Mouse (Mus musculus) heart, embryonic 12.5 days (tissue): Measurements from ENCODE around the gene Tcl1b1. TPM values are rescaled to one million over a fixed set of nuclear protein-coding genes. Genes with fewer than 3 reads are reported as not detected.
"Not testable (repeated sequence)": the region's sequence is repeated elsewhere in the genome, so short reads cannot be mapped to it uniquely, and the experiment has no call there.

Source experiments
- ATAC-seq: fragments of 200-750 bp; cut with Nextera tagmentation; 2 replicates; pipeline ENCODE4 v1.8.0; 2017; ENCODE audit warnings: moderate TSS enrichment, moderate library complexity; ENCODE audit not compliant: insufficient number of reproducible peaks, low FRiP score
- H3K27ac ChIP-seq: fragments of 300-500 bp; sonication (generic); 2 replicates; pipeline ENCODE4 v1.5.1; 2016; ENCODE audit warnings: mild to moderate bottlenecking, moderate library complexity; ENCODE audit not compliant: poor library complexity, severe bottlenecking
- H3K27me3 ChIP-seq: fragments of 300-500 bp; sonication (generic); replicated peaks from 2 replicates; pipeline ENCODE4 v1.6.1; 2016; ENCODE audit warnings: mild to moderate bottlenecking, moderate library complexity
- H3K36me3 ChIP-seq: fragments of 300-500 bp; sonication (generic); 2 replicates; pipeline ENCODE4 v1.6.1; 2016; ENCODE audit warnings: mild to moderate bottlenecking, moderate library complexity
- H3K4me1 ChIP-seq: fragments of 300-500 bp; sonication (generic); replicated peaks from 2 replicates; pipeline ENCODE4 v1.6.1; 2016; ENCODE audit warnings: mild to moderate bottlenecking
- H3K4me2 ChIP-seq: fragments of 300-500 bp; sonication (generic); 2 replicates; pipeline ENCODE4 v1.6.1; 2016; ENCODE audit warnings: mild to moderate bottlenecking, moderate library complexity
- H3K4me3 ChIP-seq: fragments of 300-500 bp; sonication (generic); 2 replicates; pipeline ENCODE4 v1.5.1; 2016; ENCODE audit warnings: mild to moderate bottlenecking
- H3K9ac ChIP-seq: fragments of 300-500 bp; sonication (generic); 2 replicates; pipeline ENCODE4 v1.6.1; 2016; ENCODE audit warnings: mild to moderate bottlenecking, moderate library complexity
- H3K9me3 ChIP-seq: fragments of 300-500 bp; sonication (generic); replicated peaks from 2 replicates; pipeline ENCODE4 v1.6.1; 2016; ENCODE audit warnings: mild to moderate bottlenecking, moderate library complexity
- WGBS: fragments of 180-500 bp; shearing (Covaris S2); methylation state at CpG from one replicate; pipeline ENCODE4 v1.1.7; 2016; 5-methylcytosine and 5-hydroxymethylcytosine counted together
- polyA plus RNA-seq: library from polyadenylated mRNA; unstranded; fragments of >200 nt; fragmentation: Nextera tagmentation; extraction: Ambion mirVana; gene quantifications from 2 replicates; pipeline ENCODE4 v1.2.1, GENCODE M21; 2016

The Tcl1b1 gene
- polyA plus RNA-seq: not detected in 2 replicates

DNA sequence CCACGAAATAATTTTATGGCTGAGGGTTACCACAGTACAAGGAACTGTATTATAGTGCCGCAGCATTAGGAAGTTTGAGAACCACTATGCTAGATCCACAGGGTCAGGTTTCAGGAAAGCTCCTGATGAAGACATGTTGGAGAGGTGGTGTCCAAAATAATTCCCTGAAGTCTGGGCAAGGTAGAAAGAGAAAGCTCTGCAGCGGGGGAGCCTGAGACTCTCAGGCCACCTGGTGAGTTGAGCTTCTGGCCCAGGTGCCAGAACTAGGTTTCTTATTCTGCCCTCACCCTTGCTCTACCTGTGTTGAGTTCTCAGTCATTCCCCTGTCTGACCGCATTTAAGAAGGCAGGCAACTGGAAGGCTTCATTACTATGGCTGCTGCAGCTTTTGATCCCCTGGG, at the start of gene Tcl1b1:
Tcl1b1 (plus strand) TSS at position 301 of the 400 bp plus-strand sequence.
- Histone ChIP-seq H3K27me3 (no peaks in the 10 kb centered on the region), H3K4me3 (no peak within 1 kb of the TSS), H3K9ac (no peak within 1 kb of the TSS), H3K4me1 (no peaks in the 10 kb centered on the region), H3K27ac (no peak within 1 kb of the TSS), H3K36me3 (no peaks in the 10 kb centered on the region), H3K4me2 (no peak within 1 kb of the TSS), H3K9me3 (no peaks in the 10 kb centered on the region)
- ATAC-seq: no peak
- WGBS: 75% methylated on average over 4 of the region's 4 CpGs

GRCm38 (mm10) chr12:105109812-105110211, 49.7 kb upstream of the Tcl1b1 start:
- Histone ChIP-seq H3K4me1 (peaks cover 18% of the 10 kb centered on the region), H3K27ac (peak overlapping the region; percentile 2; the same call in 1 of the 2 replicates), H3K9me3 (no peaks in the 10 kb centered on the region), H3K9ac (no peak overlapping the region), H3K36me3 (no peaks in the 10 kb centered on the region), H3K4me2 (no peak overlapping the region), H3K4me3 (no peak overlapping the region), H3K27me3 (no peaks in the 10 kb centered on the region)
- 53% methylated on average over 4 of the region's 4 CpGs for WGBS
- no peak for ATAC-seq

- no peak overlapping the region for H3K4me2 ChIP-seq
- H3K27ac ChIP-seq: no peak overlapping the region
- H3K4me3 ChIP-seq: no peak overlapping the region
- ATAC-seq: no peak
- 43% methylated on average over 13 of the region's 13 CpGs for WGBS
- H3K9ac ChIP-seq: no peak overlapping the region
- H3K9me3 ChIP-seq: no peaks in the 10 kb centered on the region
- H3K4me1 ChIP-seq: peaks cover 18% of the 10 kb centered on the region
- H3K36me3 ChIP-seq: no peaks in the 10 kb centered on the region
- no peaks in the 10 kb centered on the region for H3K27me3 ChIP-seq
Observed at GRCm38 (mm10) chr12:105112321-105112988, 47.0 kb upstream of the Tcl1b1 start.

- 89% methylated on average over 1 of the region's 1 CpGs for WGBS
- ATAC-seq: no peak
- H3K9ac ChIP-seq: no peak overlapping the region
- H3K4me2 ChIP-seq: no peak overlapping the region
- H3K36me3 ChIP-seq: no peaks in the 10 kb centered on the region
- no peaks in the 10 kb centered on the region for H3K9me3 ChIP-seq
- H3K4me1 ChIP-seq: peaks cover 6% of the 10 kb centered on the region; the same call in 1 of the 2 replicates
- no peak overlapping the region for H3K4me3 ChIP-seq
- H3K27me3 ChIP-seq: no peaks in the 10 kb centered on the region
- no peak overlapping the region for H3K27ac ChIP-seq
Observed at GRCm38 (mm10) chr12:105116648-105117047, 42.8 kb upstream of the Tcl1b1 start.

DNA sequence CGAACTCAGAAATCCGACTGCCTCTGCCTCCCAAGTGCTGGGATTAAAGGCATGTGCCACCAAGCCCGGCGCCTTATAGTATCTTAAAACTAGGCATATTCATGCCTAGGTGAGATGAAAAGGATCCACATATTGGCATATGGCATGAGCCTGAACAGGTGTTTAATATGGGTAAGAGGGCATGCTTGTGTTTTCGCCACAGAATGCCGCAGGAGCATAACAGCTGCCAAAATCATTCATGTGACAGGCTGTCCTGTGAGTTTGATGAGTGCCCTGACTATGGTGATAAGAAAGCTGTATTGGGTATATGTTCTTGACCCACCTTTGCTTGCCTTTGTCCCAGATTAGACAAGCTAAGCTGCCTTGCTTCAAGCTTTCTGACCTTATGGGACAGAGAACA, 34.1 kb upstream of the Tcl1b1 start:
- WGBS: 75% methylated on average over 6 of the region's 6 CpGs
- Histone ChIP-seq H3K36me3 (no peaks in the 10 kb centered on the region), H3K4me3 (no peak overlapping the region), H3K9me3 (0 out of 2 replicates have a peak, but pooled peaks cover 3% of the 10 kb centered on the region), H3K9ac (no peak overlapping the region), H3K27ac (no peak overlapping the region), H3K4me1 (no peaks in the 10 kb centered on the region), H3K27me3 (no peaks in the 10 kb centered on the region), H3K4me2 (no peak overlapping the region)
- ATAC-seq: no peak

GRCm38 (mm10) chr12:105126516-105126915, 33.0 kb upstream of the Tcl1b1 start:
- Histone ChIP-seq H3K36me3 (no peaks in the 10 kb centered on the region), H3K27ac (no peak overlapping the region), H3K9ac (no peak overlapping the region), H3K27me3 (no peaks in the 10 kb centered on the region), H3K4me1 (no peaks in the 10 kb centered on the region), H3K9me3 (0 out of 2 replicates have a peak, but pooled peaks cover 3% of the 10 kb centered on the region), H3K4me2 (no peak overlapping the region), H3K4me3 (no peak overlapping the region)
- 66% methylated on average over 4 of the region's 4 CpGs for WGBS
- no peak for ATAC-seq

GRCm38 (mm10) chr12:105127607-105128006, 31.9 kb upstream of the Tcl1b1 start:
- Histone ChIP-seq H3K27ac (no peak overlapping the region), H3K4me3 (no peak overlapping the region), H3K9ac (no peak overlapping the region), H3K9me3 (0 out of 2 replicates have a peak, but pooled peaks cover 3% of the 10 kb centered on the region), H3K4me2 (no peak overlapping the region), H3K36me3 (no peaks in the 10 kb centered on the region), H3K27me3 (no peaks in the 10 kb centered on the region), H3K4me1 (no peaks in the 10 kb centered on the region)
- 79% methylated on average over 2 of the region's 2 CpGs for WGBS
- ATAC-seq: no peak

DNA sequence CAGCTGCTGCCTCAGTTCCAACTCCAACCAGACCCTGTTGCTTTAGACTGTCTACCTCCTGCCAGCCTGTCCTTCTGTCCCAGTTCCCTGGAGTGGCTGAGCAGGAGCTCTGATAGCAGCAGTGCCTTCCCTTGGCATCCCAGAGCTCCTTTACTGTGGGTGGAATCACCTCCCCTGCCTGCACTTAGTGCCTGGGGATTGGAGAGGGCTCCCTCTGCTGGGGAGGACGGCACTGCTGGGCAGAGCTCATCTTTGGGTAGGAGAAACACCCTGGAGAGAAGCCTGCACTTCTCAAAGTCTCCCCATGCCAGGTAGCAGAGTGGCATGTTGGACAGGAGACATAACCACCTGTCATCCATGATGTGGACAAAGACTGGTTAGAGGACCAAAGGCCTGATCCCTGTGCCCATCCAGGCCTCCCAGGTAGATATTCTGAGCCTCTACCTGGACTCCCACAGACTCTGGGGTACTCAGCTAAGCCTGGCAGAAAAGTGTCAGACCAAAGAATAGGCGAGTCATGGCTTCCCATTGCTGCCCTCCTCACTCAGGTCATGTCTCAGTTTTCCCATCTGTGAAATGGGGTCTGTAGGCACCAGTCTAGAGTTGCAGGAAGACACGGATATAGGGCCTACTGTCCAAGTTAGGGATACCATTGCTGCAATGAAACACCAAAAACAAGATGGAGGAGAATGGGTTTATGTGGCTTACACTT, 29.8 kb upstream of the Tcl1b1 start:
- not testable (repeated sequence) for H3K9ac ChIP-seq, H3K4me3 ChIP-seq, H3K27me3 ChIP-seq, H3K9me3 ChIP-seq, ATAC-seq, H3K27ac ChIP-seq, H3K36me3 ChIP-seq, H3K4me2 ChIP-seq, H3K4me1 ChIP-seq
- 51% methylated on average over 3 of the region's 3 CpGs for WGBS

GRCm38 (mm10) chr12:105134167-105134566, 25.3 kb upstream of the Tcl1b1 start:
- H3K36me3 ChIP-seq, H3K27ac ChIP-seq, H3K4me3 ChIP-seq, ATAC-seq, H3K9ac ChIP-seq, H3K4me2 ChIP-seq, H3K4me1 ChIP-seq, H3K27me3 ChIP-seq, H3K9me3 ChIP-seq: not testable (repeated sequence)
- 65% methylated on average over 2 of the region's 2 CpGs for WGBS

- H3K36me3 ChIP-seq, H3K4me1 ChIP-seq, H3K4me2 ChIP-seq, H3K27me3 ChIP-seq, ATAC-seq, H3K4me3 ChIP-seq, H3K27ac ChIP-seq, H3K9me3 ChIP-seq, H3K9ac ChIP-seq: not testable (repeated sequence)
- WGBS: 75% methylated on average over 4 of the region's 4 CpGs
Observed at GRCm38 (mm10) chr12:105134826-105135225, 24.7 kb upstream of the Tcl1b1 start.

- H3K36me3 ChIP-seq, H3K27ac ChIP-seq, ATAC-seq, H3K4me2 ChIP-seq, H3K4me1 ChIP-seq, H3K9ac ChIP-seq, H3K9me3 ChIP-seq, H3K4me3 ChIP-seq, H3K27me3 ChIP-seq: not testable (repeated sequence)
- 85% methylated on average over 1 of the region's 1 CpGs for WGBS
Observed at GRCm38 (mm10) chr12:105137729-105138128, 21.8 kb upstream of the Tcl1b1 start.
